Mouse (Mus musculus): ENCODE measurements around the gene Cspg4. TPM values are rescaled to one million over a fixed set of nuclear protein-coding genes. Genes with fewer than 3 reads are reported as not detected.

Cspg4 gene
- polyA plus RNA-seq, 1 experiment from 2014 or later: 9.0 TPM

GRCm38 (mm10) chr9:56894006-56894405 is 29.2 kb downstream of the Cspg4 start:
- Histone ChIP-seq H3K27ac (replicated peaks) (no peak overlapping the region), H3K4me3 (ENCODE audit: low read depth, low read length) (no peak overlapping the region), H3K4me2 (replicated peaks; ENCODE audit: low read depth) (no peak overlapping the region), H3K27me3 (ENCODE audit: control insufficient read depth, insufficient read depth, low read length) (no peaks in the 10 kb centered on the region), H3K36me3 (ENCODE audit: control insufficient read depth, insufficient read depth, low read length) (no peaks in the 10 kb centered on the region), H3K9ac (ENCODE audit: low read length) (0 out of 2 replicates have a peak overlapping the region, but pooled peaks have one; percentile 4), H3K9me3 (ENCODE audit: control insufficient read depth, low read length) (no peaks in the 10 kb centered on the region), H3K4me1 (replicated peaks; ENCODE audit: control insufficient read depth, insufficient read depth) (0 out of 2 replicates have a peak, but pooled peaks cover 2% of the 10 kb centered on the region)
- 15% methylated on average over 3 of the region's 3 CpGs for WGBS
- peak; percentile 70 for TF ChIP-seq CTCF (IDR thresholded peaks at IDR 0.05; ENCODE audit: low read depth)
- no peak for TF ChIP-seq EP300 (optimal IDR thresholded peaks at IDR 0.05)
- ATAC-seq (ENCODE audit: low FRiP score, low TSS enrichment) (peak; percentile 50), DNase-seq (ENCODE audit: low spot score) (peak; percentile 88)

- no peak overlapping the region for H3K4me2 ChIP-seq (replicated peaks; ENCODE audit: low read depth)
- 83% methylated on average over 12 of the region's 12 CpGs for WGBS
- H3K36me3 ChIP-seq (ENCODE audit: control insufficient read depth, insufficient read depth, low read length): no peaks in the 10 kb centered on the region
Observed at GRCm38 (mm10) chr9:56896779-56897178, 31.9 kb downstream of the Cspg4 start.

DNA sequence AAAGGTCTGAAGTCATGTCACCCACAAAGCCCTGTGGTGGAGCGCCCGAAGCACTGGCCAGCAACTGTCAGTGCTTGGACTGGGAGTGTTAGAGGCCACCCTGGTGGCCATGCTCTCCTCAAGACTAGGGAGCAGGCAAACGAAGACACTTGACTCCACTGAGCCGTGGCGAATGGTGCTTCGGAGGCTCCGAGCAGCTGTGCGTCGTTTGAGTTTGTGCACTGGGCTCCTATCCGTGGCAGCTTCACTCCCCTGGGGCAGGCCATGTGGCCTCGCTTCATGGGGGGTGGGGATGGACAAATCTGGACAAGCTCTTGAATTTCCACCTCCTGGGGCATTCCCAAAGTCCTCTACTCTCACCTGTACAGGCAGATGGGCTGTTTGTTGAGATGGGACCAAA is 34.6 kb downstream of the Cspg4 start:
- Histone ChIP-seq H3K36me3 (ENCODE audit: control insufficient read depth, insufficient read depth, low read length) (no peaks in the 10 kb centered on the region), H3K4me3 (ENCODE audit: low read depth, low read length) (no peak overlapping the region), H3K9ac (ENCODE audit: low read length) (no peak overlapping the region), H3K27ac (replicated peaks) (no peak overlapping the region), H3K9me3 (ENCODE audit: control insufficient read depth, low read length) (no peaks in the 10 kb centered on the region), H3K4me1 (replicated peaks; ENCODE audit: control insufficient read depth, insufficient read depth) (no peaks in the 10 kb centered on the region), H3K4me2 (replicated peaks; ENCODE audit: low read depth) (no peak overlapping the region), H3K27me3 (ENCODE audit: control insufficient read depth, insufficient read depth, low read length) (no peaks in the 10 kb centered on the region)
- TF ChIP-seq CTCF (IDR thresholded peaks at IDR 0.05; ENCODE audit: low read depth) (no peak), EP300 (optimal IDR thresholded peaks at IDR 0.05) (no peak)
- DNase-seq (ENCODE audit: low spot score) (no peak), ATAC-seq (ENCODE audit: low FRiP score, low TSS enrichment) (no peak)
- WGBS: 79% methylated on average over 11 of the region's 11 CpGs

More at GRCm38 (mm10) chr9:56896779-56897178, 31.9 kb downstream of the Cspg4 start:
- no peak overlapping the region for H3K9ac ChIP-seq (ENCODE audit: low read length)
- no peaks in the 10 kb centered on the region for H3K27me3 ChIP-seq (ENCODE audit: control insufficient read depth, insufficient read depth, low read length)
- DNase-seq (ENCODE audit: low spot score) (no peak), ATAC-seq (ENCODE audit: low FRiP score, low TSS enrichment) (no peak)
- no peaks in the 10 kb centered on the region for H3K4me1 ChIP-seq (replicated peaks; ENCODE audit: control insufficient read depth, insufficient read depth)
- no peak overlapping the region for H3K4me3 ChIP-seq (ENCODE audit: low read depth, low read length)
- no peak for TF ChIP-seq CTCF (IDR thresholded peaks at IDR 0.05; ENCODE audit: low read depth)
- no peak for TF ChIP-seq EP300 (optimal IDR thresholded peaks at IDR 0.05)
- H3K27ac ChIP-seq (replicated peaks): no peak overlapping the region
- H3K9me3 ChIP-seq (ENCODE audit: control insufficient read depth, low read length): no peaks in the 10 kb centered on the region

- H3K9me3 ChIP-seq (ENCODE audit: control insufficient read depth, low read length): no peaks in the 10 kb centered on the region
- no peaks in the 10 kb centered on the region for H3K4me1 ChIP-seq (replicated peaks; ENCODE audit: control insufficient read depth, insufficient read depth)
- no peak overlapping the region for H3K4me2 ChIP-seq (replicated peaks; ENCODE audit: low read depth)
- no peaks in the 10 kb centered on the region for H3K27me3 ChIP-seq (ENCODE audit: control insufficient read depth, insufficient read depth, low read length)
- H3K4me3 ChIP-seq (ENCODE audit: low read depth, low read length): no peak overlapping the region
- no peaks in the 10 kb centered on the region for H3K36me3 ChIP-seq (ENCODE audit: control insufficient read depth, insufficient read depth, low read length)
- no peak overlapping the region for H3K9ac ChIP-seq (ENCODE audit: low read length)
- peak overlapping the region; percentile 70 for H3K27ac ChIP-seq (replicated peaks)
- ATAC-seq (ENCODE audit: low FRiP score, low TSS enrichment): no peak
- no peak for DNase-seq (ENCODE audit: low spot score)
- TF ChIP-seq CTCF (IDR thresholded peaks at IDR 0.05; ENCODE audit: low read depth) (no peak), EP300 (optimal IDR thresholded peaks at IDR 0.05) (no peak)
Observed at GRCm38 (mm10) chr9:56900060-56900459, 35.2 kb downstream of the Cspg4 start.

- DNase-seq (ENCODE audit: low spot score): no peak
- H3K9me3 ChIP-seq (ENCODE audit: control insufficient read depth, low read length): no peaks in the 10 kb centered on the region
- no peak for TF ChIP-seq CTCF (IDR thresholded peaks at IDR 0.05; ENCODE audit: low read depth)
- TF ChIP-seq EP300 (optimal IDR thresholded peaks at IDR 0.05): no peak
- H3K27ac ChIP-seq (replicated peaks): peak overlapping the region; percentile 70
- H3K4me2 ChIP-seq (replicated peaks; ENCODE audit: low read depth): no peak overlapping the region
- H3K9ac ChIP-seq (ENCODE audit: low read length): no peak overlapping the region
- ATAC-seq (ENCODE audit: low FRiP score, low TSS enrichment): no peak
- H3K4me3 ChIP-seq (ENCODE audit: low read depth, low read length): no peak overlapping the region
- no peaks in the 10 kb centered on the region for H3K27me3 ChIP-seq (ENCODE audit: control insufficient read depth, insufficient read depth, low read length)
- no peaks in the 10 kb centered on the region for H3K4me1 ChIP-seq (replicated peaks; ENCODE audit: control insufficient read depth, insufficient read depth)
- WGBS: 32% methylated on average over 9 of the region's 9 CpGs
- no peaks in the 10 kb centered on the region for H3K36me3 ChIP-seq (ENCODE audit: control insufficient read depth, insufficient read depth, low read length)
Observed at GRCm38 (mm10) chr9:56900571-56900970, 35.7 kb downstream of the Cspg4 start.

DNA sequence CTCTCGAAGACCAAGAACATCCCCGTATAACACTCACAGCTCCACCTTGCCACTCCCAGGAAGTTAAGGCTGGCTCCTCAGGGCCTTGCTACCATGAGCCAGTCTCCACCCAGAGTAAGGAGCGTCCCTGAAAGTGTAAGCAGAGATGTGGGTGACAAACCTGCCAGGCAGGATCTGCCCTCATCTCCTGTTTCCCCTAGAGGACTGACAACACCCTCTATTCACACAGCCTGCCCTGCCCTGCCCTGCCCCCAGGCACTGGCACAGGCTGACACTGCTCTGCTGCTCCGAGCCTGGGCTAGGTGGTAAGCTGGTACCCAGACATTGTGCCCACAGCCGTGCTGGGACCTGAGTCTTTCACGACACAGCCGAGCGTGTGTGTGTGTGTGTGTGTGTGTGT is 36.4 kb downstream of the Cspg4 start:
- Histone ChIP-seq H3K9ac (ENCODE audit: low read length) (no peak overlapping the region), H3K27ac (replicated peaks) (peak overlapping the region; percentile 70)
- WGBS: 38% methylated on average over 8 of the region's 8 CpGs

More for the DNA sequence above, 36.4 kb downstream of the Cspg4 start:
- TF ChIP-seq CTCF (IDR thresholded peaks at IDR 0.05; ENCODE audit: low read depth) (peak; percentile 24; the same call in 1 of the 2 replicates), EP300 (optimal IDR thresholded peaks at IDR 0.05) (peak; percentile 41)
- Histone ChIP-seq H3K27me3 (ENCODE audit: control insufficient read depth, insufficient read depth, low read length) (no peaks in the 10 kb centered on the region), H3K4me3 (ENCODE audit: low read depth, low read length) (no peak overlapping the region), H3K9me3 (ENCODE audit: control insufficient read depth, low read length) (no peaks in the 10 kb centered on the region), H3K4me2 (replicated peaks; ENCODE audit: low read depth) (no peak overlapping the region), H3K36me3 (ENCODE audit: control insufficient read depth, insufficient read depth, low read length) (no peaks in the 10 kb centered on the region), H3K4me1 (replicated peaks; ENCODE audit: control insufficient read depth, insufficient read depth) (no peaks in the 10 kb centered on the region)
- ATAC-seq (ENCODE audit: low FRiP score, low TSS enrichment): peak; percentile 96
- DNase-seq (ENCODE audit: low spot score): peak; percentile 91
